Mouse (Mus musculus) embryonic facial prominence, embryonic 14.5 days (tissue): Measurements from ENCODE around the gene Ffar1. TPM values are rescaled to one million over a fixed set of nuclear protein-coding genes. Genes with fewer than 3 reads are reported as not detected.

Experiments
- ATAC-seq: fragments of 200-750 bp; cut with Nextera tagmentation; 2 replicates; pipeline ENCODE4 v1.8.0; 2017; ENCODE audit warnings: low read depth, moderate number of reproducible peaks, moderate TSS enrichment
- DNase-seq: peaks from one replicate; pipeline ENCODE4 v3.0.0-alpha.2; 2015; ENCODE audit warnings: low spot score
- H3K27ac ChIP-seq: fragments of 300-500 bp; sonication (generic); replicated peaks from 2 replicates; pipeline ENCODE4 v1.5.1; 2014; ENCODE audit warnings: low read depth, mild to moderate bottlenecking, low read length, moderate library complexity
- H3K27me3 ChIP-seq: fragments of 300-500 bp; sonication (generic); replicated peaks from 2 replicates; pipeline ENCODE4 v1.6.1; 2014; ENCODE audit warnings: low read length; ENCODE audit not compliant: control insufficient read depth, insufficient read depth
- H3K36me3 ChIP-seq: fragments of 300-500 bp; sonication (generic); 2 replicates; pipeline ENCODE4 v1.6.1; 2014; ENCODE audit warnings: low read length, mixed read lengths; ENCODE audit not compliant: control insufficient read depth, insufficient read depth
- H3K4me1 ChIP-seq: fragments of 300-500 bp; sonication (generic); 2 replicates; pipeline ENCODE4 v1.6.1; 2014; ENCODE audit warnings: antibody characterized with exemption, low read length; ENCODE audit not compliant: control insufficient read depth, insufficient read depth
- H3K4me2 ChIP-seq: fragments of 300-500 bp; sonication (generic); 2 replicates; pipeline ENCODE4 v1.6.1; 2014; ENCODE audit warnings: low read depth, mild to moderate bottlenecking, low read length, moderate library complexity, mixed read lengths
- H3K4me3 ChIP-seq: fragments of 300-500 bp; sonication (generic); 2 replicates; pipeline ENCODE4 v1.5.1; 2014; ENCODE audit warnings: low read depth, mild to moderate bottlenecking, low read length
- H3K9ac ChIP-seq: fragments of 300-500 bp; sonication (generic); 2 replicates; pipeline ENCODE4 v1.6.1; 2014; ENCODE audit warnings: low read depth, mild to moderate bottlenecking, low read length, moderate library complexity, mixed read lengths
- H3K9me3 ChIP-seq: fragments of 300-500 bp; sonication (generic); 2 replicates; pipeline ENCODE4 v1.6.1; 2016; ENCODE audit warnings: low read length; ENCODE audit not compliant: control insufficient read depth
- WGBS: fragments of 180-500 bp; shearing (Covaris S2); extraction: QIAGEN DNeasy Blood & Tissue Kit; methylation state at CpG from one replicate; pipeline ENCODE4 v1.1.7; 2014; 5-methylcytosine and 5-hydroxymethylcytosine counted together
- polyA plus RNA-seq: library from polyadenylated mRNA; unstranded; fragments of >200 nt; fragmentation: Nextera tagmentation; extraction: Ambion mirVana; gene quantifications from 2 replicates; pipeline ENCODE4 v1.2.1, GENCODE M21; 2014

Gene Ffar1
- polyA plus RNA-seq, 1 experiment from 2014 or later, result not detected

DNA sequence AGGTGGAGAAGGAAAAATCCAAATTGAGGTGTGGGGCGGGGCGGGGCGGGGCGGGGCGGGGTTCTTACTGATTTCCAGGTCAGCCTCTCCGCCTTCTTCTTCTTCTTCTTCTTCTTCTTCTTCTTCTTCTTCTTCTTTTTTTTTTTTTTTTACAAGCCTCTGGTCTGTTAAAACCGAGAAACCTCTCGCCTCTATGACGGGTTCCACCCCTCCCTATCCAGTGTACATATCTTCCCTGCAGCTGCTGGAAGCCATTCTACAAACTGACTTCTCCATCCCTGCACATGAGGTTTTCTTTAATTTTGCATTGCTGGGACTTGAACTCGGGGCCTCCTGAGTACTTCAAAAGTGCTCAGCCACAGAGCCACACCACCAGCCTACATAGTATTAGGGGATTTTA is 34.7 kb downstream of the Ffar1 start:
- Histone ChIP-seq H3K27ac (no peak overlapping the region), H3K4me2 (no peak overlapping the region), H3K4me1 (no peaks in the 10 kb centered on the region), H3K9ac (no peak overlapping the region), H3K9me3 (no peaks in the 10 kb centered on the region), H3K4me3 (no peak overlapping the region), H3K27me3 (no peaks in the 10 kb centered on the region), H3K36me3 (no peaks in the 10 kb centered on the region)
- no peak for ATAC-seq
- WGBS, result 85% methylated on average over 10 of the region's 10 CpGs
- no peak for DNase-seq

DNA sequence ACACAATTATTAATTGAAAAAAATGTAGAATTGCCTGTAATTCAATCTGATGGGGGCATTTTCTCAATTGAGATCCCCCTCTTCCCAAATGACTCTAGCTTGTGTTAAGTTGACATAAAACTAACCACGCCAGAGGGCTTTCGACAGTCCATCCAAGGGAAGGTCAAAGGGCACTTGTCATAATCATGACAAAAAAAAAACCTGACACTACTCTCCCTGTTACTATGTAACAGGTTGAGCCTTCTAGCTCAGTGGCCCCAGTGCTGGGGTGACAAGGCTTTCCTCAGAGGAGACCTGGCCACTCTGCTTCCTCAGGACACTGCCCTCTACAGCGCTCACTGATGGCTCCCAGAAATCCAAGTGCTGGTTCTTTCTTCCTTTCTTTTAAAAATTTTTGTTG is 37.1 kb downstream of the Ffar1 start:
- WGBS, result 96% methylated on average over 3 of the region's 3 CpGs
- no peak for ATAC-seq
- Histone ChIP-seq H3K9ac (no peak overlapping the region), H3K4me3 (no peak overlapping the region), H3K4me2 (no peak overlapping the region), H3K36me3 (no peaks in the 10 kb centered on the region), H3K4me1 (no peaks in the 10 kb centered on the region), H3K27me3 (no peaks in the 10 kb centered on the region), H3K27ac (no peak overlapping the region), H3K9me3 (no peaks in the 10 kb centered on the region)
- DNase-seq, result no peak

DNA sequence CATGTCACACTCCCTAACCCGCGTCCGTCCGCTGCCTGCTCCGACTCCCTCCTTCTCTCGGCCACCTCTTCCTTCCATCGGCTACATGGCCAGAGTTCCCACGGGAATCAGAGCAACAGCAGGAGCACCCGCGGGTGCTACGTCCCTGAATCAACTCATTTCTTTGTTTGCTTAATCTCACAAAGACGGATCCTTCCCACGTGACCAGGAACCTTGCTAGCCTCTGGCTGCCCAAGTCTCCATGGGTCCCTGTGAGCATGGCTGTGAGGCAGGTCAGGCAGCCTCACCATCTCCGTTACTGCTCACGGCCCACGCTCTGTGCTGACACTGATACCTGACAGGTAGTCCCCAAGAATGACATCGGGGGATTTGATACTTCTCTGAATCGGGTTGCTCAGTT is 37.7 kb downstream of the Ffar1 start, which contains the start of gene Ffar2:
Gene Ffar2 (minus strand): TSS at position 101 of the 400 bp plus-strand sequence.
- Histone ChIP-seq H3K4me1 (no peaks in the 10 kb centered on the region), H3K27me3 (no peaks in the 10 kb centered on the region), H3K4me2 (no peak within 1 kb of the TSS), H3K27ac (no peak within 1 kb of the TSS), H3K9me3 (no peaks in the 10 kb centered on the region), H3K36me3 (no peaks in the 10 kb centered on the region), H3K4me3 (no peak within 1 kb of the TSS), H3K9ac (no peak within 1 kb of the TSS)
- WGBS, result 87% methylated on average over 18 of the region's 18 CpGs
- DNase-seq (no peak), ATAC-seq (no peak)

DNA sequence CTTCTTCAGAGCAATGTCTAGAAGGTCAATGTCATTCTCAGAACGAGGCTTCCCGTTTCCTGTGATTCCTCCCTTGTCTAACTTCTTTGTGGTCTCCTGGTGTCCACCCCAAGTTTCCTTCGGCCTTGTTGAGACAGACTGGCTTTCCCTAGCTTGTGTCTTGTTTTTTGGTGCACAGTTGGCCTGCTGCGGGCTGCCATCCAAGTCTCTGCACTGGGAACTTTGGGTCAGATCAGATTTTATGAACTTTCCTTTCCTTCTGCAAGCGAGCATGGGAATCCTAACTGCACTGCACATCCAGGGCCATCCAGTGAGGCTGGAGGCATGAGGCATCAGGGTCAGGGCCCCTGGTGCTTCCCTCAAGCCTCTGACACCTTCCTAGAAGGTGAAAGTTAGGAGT is 39.8 kb downstream of the Ffar1 start:
- ATAC-seq (no peak), DNase-seq (no peak)
- H3K4me1 ChIP-seq, result no peaks in the 10 kb centered on the region
- no peak overlapping the region for H3K4me2 ChIP-seq
- no peaks in the 10 kb centered on the region for H3K27me3 ChIP-seq
- no peaks in the 10 kb centered on the region for H3K36me3 ChIP-seq
- no peaks in the 10 kb centered on the region for H3K9me3 ChIP-seq
- no peak overlapping the region for H3K27ac ChIP-seq
- 72% methylated on average over 5 of the region's 5 CpGs for WGBS
- no peak overlapping the region for H3K9ac ChIP-seq
- H3K4me3 ChIP-seq, result no peak overlapping the region

DNA sequence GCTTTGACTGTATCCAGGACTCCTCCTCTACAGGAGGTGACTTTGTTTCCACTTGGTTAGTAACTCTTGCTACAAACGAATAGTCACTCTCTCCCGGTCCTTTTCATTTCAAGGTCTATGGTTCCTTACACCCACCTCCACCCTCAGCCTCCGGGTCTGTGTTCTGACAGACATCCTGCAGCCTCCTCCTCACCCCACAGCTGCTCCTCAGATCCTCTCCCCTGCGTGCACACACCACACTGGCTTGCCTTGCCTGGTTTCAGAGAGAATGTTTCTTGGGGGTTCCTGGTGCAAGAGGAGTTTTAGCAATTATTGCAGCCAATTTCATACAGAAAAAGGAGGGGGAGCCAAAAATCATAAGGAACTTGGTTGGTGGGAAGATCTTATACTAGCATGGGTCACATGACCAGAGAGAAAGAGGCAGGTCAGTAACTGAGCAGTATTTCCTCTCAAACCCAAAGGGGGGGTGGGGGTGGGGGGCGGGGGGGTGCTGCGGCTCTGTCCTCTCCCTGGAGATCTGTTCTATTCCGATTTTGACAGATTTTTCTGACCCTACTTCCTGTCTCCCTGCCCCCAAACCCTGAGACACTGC is 40.4 kb downstream of the Ffar1 start:
- Histone ChIP-seq H3K4me1 (no peaks in the 10 kb centered on the region), H3K27me3 (no peaks in the 10 kb centered on the region), H3K9ac (no peak overlapping the region), H3K4me2 (no peak overlapping the region), H3K27ac (no peak overlapping the region), H3K9me3 (no peaks in the 10 kb centered on the region), H3K4me3 (no peak overlapping the region), H3K36me3 (no peaks in the 10 kb centered on the region)
- ATAC-seq, result no peak
- DNase-seq, result no peak
- WGBS, result 48% methylated on average over 7 of the region's 7 CpGs

DNA sequence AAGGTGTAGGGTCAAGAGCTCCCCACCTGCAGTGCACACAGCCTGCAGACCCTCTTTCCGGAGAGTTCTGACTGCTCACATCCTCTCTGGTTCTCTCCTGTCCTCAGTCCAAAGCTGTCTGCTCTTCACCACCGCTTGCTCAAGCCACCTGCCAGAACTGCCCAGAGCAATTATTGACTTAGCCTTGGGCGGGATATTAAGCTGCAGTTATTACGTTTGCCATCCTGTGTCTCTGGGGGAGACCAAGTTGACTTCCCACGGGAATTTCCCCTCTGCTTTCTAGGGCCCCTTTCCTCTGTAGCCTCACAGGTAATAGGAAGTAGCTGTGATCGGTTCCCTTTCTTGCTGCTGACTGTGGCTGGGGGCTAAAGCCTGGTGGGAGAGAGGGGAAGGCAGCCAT is 41.2 kb downstream of the Ffar1 start:
- Histone ChIP-seq H3K4me1 (no peaks in the 10 kb centered on the region), H3K27ac (no peak overlapping the region), H3K27me3 (no peaks in the 10 kb centered on the region), H3K36me3 (no peaks in the 10 kb centered on the region), H3K4me3 (no peak overlapping the region), H3K9ac (no peak overlapping the region), H3K4me2 (no peak overlapping the region), H3K9me3 (no peaks in the 10 kb centered on the region)
- no peak for ATAC-seq
- DNase-seq, result no peak
- 44% methylated on average over 6 of the region's 6 CpGs for WGBS

DNA sequence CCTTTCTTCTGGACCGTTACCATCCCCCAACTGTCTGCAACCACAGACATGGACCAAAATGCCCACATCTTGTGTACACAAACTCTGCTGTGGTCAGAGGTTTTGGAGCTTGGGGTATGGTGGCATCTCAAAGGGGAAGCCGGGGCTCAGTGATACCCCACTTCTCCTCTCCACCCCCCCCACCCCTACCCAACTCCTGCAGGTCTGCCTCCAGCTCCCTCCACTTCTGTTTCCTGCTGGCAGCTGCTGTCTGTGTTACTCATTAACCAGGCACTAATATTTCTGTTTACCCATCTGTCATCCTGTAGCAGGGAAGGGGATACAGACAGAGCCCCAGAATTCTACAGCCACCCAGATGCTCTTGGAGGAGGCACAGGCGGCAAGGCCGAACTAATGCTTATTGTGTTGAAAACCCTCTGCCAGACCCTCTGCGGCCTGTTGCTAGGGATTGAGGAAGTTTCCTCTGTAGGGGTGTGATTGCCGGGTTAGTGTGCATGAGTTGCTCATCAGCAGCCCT is 49.0 kb downstream of the Ffar1 start:
- Histone ChIP-seq H3K4me3 (no peak overlapping the region), H3K9me3 (no peaks in the 10 kb centered on the region), H3K27ac (no peak overlapping the region), H3K36me3 (no peaks in the 10 kb centered on the region), H3K27me3 (no peaks in the 10 kb centered on the region), H3K9ac (no peak overlapping the region), H3K4me1 (no peaks in the 10 kb centered on the region), H3K4me2 (no peak overlapping the region)
- WGBS, result 65% methylated on average over 6 of the region's 6 CpGs
- ATAC-seq (peak; percentile 57; the same call in 1 of the 2 replicates), DNase-seq (peak; percentile 17)

DNA sequence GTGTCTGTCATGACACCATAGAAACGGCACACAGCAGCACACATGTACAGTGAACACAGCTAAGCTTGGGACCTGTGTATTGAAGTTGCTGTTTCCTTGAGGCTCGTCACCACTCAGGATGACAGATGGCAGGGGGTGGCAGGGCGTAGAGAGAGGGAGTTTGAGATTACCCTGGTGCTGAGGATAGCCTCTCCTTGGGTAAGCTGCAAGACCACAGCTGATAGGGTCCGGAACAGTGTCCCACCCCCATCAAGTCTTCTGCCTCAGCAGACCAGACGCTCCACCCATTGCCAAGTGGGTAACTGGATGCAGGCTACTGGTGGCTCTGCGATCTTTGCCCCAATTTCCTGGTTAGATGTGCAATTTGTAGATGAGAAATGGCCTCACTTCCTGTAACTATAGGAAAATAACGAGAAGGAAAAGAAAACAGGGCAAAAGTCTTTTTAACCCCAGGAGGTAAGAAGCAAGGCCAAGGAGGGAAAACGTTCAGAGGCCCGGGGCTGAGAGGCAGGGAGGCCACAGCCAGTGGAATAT is 49.5 kb downstream of the Ffar1 start:
- Histone ChIP-seq H3K4me1 (no peaks in the 10 kb centered on the region), H3K27ac (no peak overlapping the region), H3K9ac (no peak overlapping the region), H3K4me3 (no peak overlapping the region), H3K36me3 (no peaks in the 10 kb centered on the region), H3K27me3 (no peaks in the 10 kb centered on the region), H3K9me3 (no peaks in the 10 kb centered on the region), H3K4me2 (no peak overlapping the region)
- ATAC-seq (no peak), DNase-seq (no peak)
- 52% methylated on average over 9 of the region's 9 CpGs for WGBS

DNA sequence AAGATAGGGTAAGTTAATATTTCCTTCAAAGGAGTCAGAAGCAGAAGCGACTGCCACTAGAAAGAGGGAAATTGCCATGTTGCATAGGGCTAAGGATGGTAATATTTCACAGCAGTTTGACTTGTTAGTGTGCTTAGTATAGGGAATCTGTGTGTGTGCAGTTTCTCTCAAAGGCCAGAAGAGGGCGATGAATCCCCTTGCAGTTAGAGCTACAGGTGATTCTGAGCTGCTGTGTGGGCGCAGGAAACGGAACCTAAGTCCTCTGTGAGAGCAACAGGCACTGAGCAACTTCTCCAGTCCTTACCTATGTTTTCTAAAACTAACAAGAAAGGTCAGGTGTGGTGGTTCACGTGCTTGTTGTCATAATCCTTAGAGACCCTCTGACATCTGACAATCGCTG is 51.0 kb downstream of the Ffar1 start:
- no peaks in the 10 kb centered on the region for H3K36me3 ChIP-seq
- DNase-seq (no peak), ATAC-seq (no peak)
- no peak overlapping the region for H3K4me3 ChIP-seq
- H3K4me1 ChIP-seq, result no peaks in the 10 kb centered on the region
- no peaks in the 10 kb centered on the region for H3K27me3 ChIP-seq
- H3K27ac ChIP-seq, result no peak overlapping the region
- H3K4me2 ChIP-seq, result no peak overlapping the region
- H3K9me3 ChIP-seq, result no peaks in the 10 kb centered on the region
- no peak overlapping the region for H3K9ac ChIP-seq
- WGBS, result 47% methylated on average over 6 of the region's 6 CpGs
